27 mouse cellular contexts compared by ENCODE assay signal in genomic region chr5:17712374-17712773, GRCm38 (mm10).
DNase-seq lines count a peak whose midpoint lies in the region; ATAC-seq lines count a peak whose summit lies in the region.
"Had no signal": no experiment of that assay in that cellular context is flagged by ENCODE, and none has a peak within 500 bp of the region (broad histone marks: within the 10 kb centered on the region; RNA-seq: fewer than 3 reads in every experiment).

No protein-coding gene starts in this region.

- no peak for DNase-seq in hindbrain, embryonic 14.5 days (ENCODE audit: low spot score)
- DNase-seq in neural tube, embryonic 10.5 days (ENCODE audit: extremely low spot score, low spot score): no peak
- no peak for DNase-seq in adrenal gland, postnatal 10 days
- DNase-seq: adrenal gland, adult 8-10 months; adrenal gland, postnatal 25 days; B cell, adult 2 months; cerebellum, adult 11 months; cerebellum, adult 18-20 months; cerebellum, adult 8-10 months; cerebellum, adult 9-11 months; cerebellum, postnatal 14 days; cerebellum, postnatal 36 days; embryo, embryonic 11 days had no signal

- H3K9ac ChIP-seq in hindbrain, embryonic 13.5 days: no peak overlapping the region
- no peak overlapping the region for H3K9ac ChIP-seq in hindbrain, embryonic 14.5 days
- no peak overlapping the region for H3K9ac ChIP-seq in neural tube, embryonic 13.5 days
- H3K9ac ChIP-seq: embryonic facial prominence, embryonic 13.5 days; embryonic facial prominence, embryonic 15.5 days; forebrain, embryonic 12.5 days had no signal

- no peaks in the 10 kb centered on the region for H3K36me3 ChIP-seq in hindbrain, embryonic 13.5 days
- H3K36me3 ChIP-seq in hindbrain, embryonic 14.5 days (replicated peaks; ENCODE audit: control insufficient read depth, insufficient read depth): no peaks in the 10 kb centered on the region
- no peaks in the 10 kb centered on the region for H3K36me3 ChIP-seq in neural tube, embryonic 13.5 days
- H3K36me3 ChIP-seq: embryonic facial prominence, embryonic 13.5 days; embryonic facial prominence, embryonic 15.5 days; forebrain, embryonic 10.5 days; forebrain, embryonic 12.5 days; G1E had no signal

- H3K27me3 ChIP-seq in hindbrain, embryonic 13.5 days: no peaks in the 10 kb centered on the region
- H3K27me3 ChIP-seq in hindbrain, embryonic 14.5 days (ENCODE audit: control insufficient read depth, insufficient read depth, low read length): no peaks in the 10 kb centered on the region
- no peaks in the 10 kb centered on the region for H3K27me3 ChIP-seq in neural tube, embryonic 13.5 days
- H3K27me3 ChIP-seq: CH12.LX; embryonic facial prominence, embryonic 13.5 days; embryonic facial prominence, embryonic 15.5 days; forebrain, embryonic 12.5 days; Patski had no signal

- no peaks in the 10 kb centered on the region for H3K9me3 ChIP-seq in hindbrain, embryonic 13.5 days
- H3K9me3 ChIP-seq in hindbrain, embryonic 14.5 days (ENCODE audit: control insufficient read depth, low read length): no peaks in the 10 kb centered on the region
- no peaks in the 10 kb centered on the region for H3K9me3 ChIP-seq in neural tube, embryonic 13.5 days
- H3K9me3 ChIP-seq: embryonic facial prominence, embryonic 13.5 days; embryonic facial prominence, embryonic 15.5 days; forebrain, embryonic 10.5 days; forebrain, embryonic 12.5 days; G1E had no signal

- no peak overlapping the region for H3K4me2 ChIP-seq in hindbrain, embryonic 13.5 days
- H3K4me2 ChIP-seq in hindbrain, embryonic 14.5 days (replicated peaks): no peak overlapping the region
- no peak overlapping the region for H3K4me2 ChIP-seq in neural tube, embryonic 13.5 days
- H3K4me2 ChIP-seq: embryonic facial prominence, embryonic 13.5 days; embryonic facial prominence, embryonic 15.5 days; forebrain, embryonic 12.5 days had no signal

- 75% methylated on average over 4 of the region's 4 CpGs for WGBS in hindbrain, embryonic 13.5 days
- 67% methylated on average over 4 of the region's 4 CpGs for WGBS in hindbrain, embryonic 14.5 days
- WGBS in neural tube, embryonic 13.5 days: 76% methylated on average over 4 of the region's 4 CpGs

- H3K4me1 ChIP-seq in hindbrain, embryonic 13.5 days (replicated peaks): no peaks in the 10 kb centered on the region
- no peaks in the 10 kb centered on the region for H3K4me1 ChIP-seq in hindbrain, embryonic 14.5 days (replicated peaks; ENCODE audit: control insufficient read depth, insufficient read depth, low read length)
- no peaks in the 10 kb centered on the region for H3K4me1 ChIP-seq in neural tube, embryonic 13.5 days (replicated peaks)
- H3K4me1 ChIP-seq: embryonic facial prominence, embryonic 13.5 days; embryonic facial prominence, embryonic 15.5 days; forebrain, embryonic 10.5 days; forebrain, embryonic 12.5 days had no signal

- peak; percentile 46; the same call in 1 of the 2 replicates for ATAC-seq in hindbrain, embryonic 13.5 days (ENCODE audit: low FRiP score)
- ATAC-seq in hindbrain, embryonic 14.5 days (ENCODE audit: low FRiP score): no peak
- peak; percentile 43; the same call in 1 of the 2 replicates for ATAC-seq in neural tube, embryonic 13.5 days (ENCODE audit: low read depth)
- ATAC-seq: activated CD4-positive, CD25-positive, alpha-beta regulatory T cell, adult 4 months; CD4-positive, CD25-positive, alpha-beta regulatory T cell, adult 4 months; forebrain, embryonic 14.5 days; forebrain, embryonic 16.5 days; Patski had no signal

- no peak overlapping the region for H3K4me3 ChIP-seq in hindbrain, embryonic 13.5 days
- H3K4me3 ChIP-seq in hindbrain, embryonic 14.5 days (replicated peaks; ENCODE audit: low read length): no peak overlapping the region
- no peak overlapping the region for H3K4me3 ChIP-seq in neural tube, embryonic 13.5 days
- H3K4me3 ChIP-seq: embryonic facial prominence, embryonic 13.5 days; embryonic facial prominence, embryonic 15.5 days; erythroblast, embryonic 14.5 days; forebrain, embryonic 10.5 days; forebrain, embryonic 12.5 days had no signal

- no peak overlapping the region for H3K27ac ChIP-seq in hindbrain, embryonic 13.5 days
- no peak overlapping the region for H3K27ac ChIP-seq in hindbrain, embryonic 14.5 days
- no peak overlapping the region for H3K27ac ChIP-seq in neural tube, embryonic 13.5 days (replicated peaks)
- H3K27ac ChIP-seq: embryonic facial prominence, embryonic 13.5 days; embryonic facial prominence, embryonic 15.5 days; forebrain, embryonic 10.5 days; forebrain, embryonic 12.5 days had no signal
